Mouse (Mus musculus) bone marrow macrophage, adult 2 months (primary cell): ENCODE measurements around the gene Ackr1.

Experiments
- CTCF ChIP-seq: IDR thresholded peaks from 2 replicates; pipeline ENCODE4 v1.5.1; 2012; ENCODE audit warnings: low read depth, mild to moderate bottlenecking, low read length, moderate library complexity
- POLR2A ChIP-seq: IDR thresholded peaks from 2 replicates; pipeline ENCODE4 v1.6.1; 2012; ENCODE audit warnings: mild to moderate bottlenecking, low read depth, low read length, borderline replicate concordance

DNA sequence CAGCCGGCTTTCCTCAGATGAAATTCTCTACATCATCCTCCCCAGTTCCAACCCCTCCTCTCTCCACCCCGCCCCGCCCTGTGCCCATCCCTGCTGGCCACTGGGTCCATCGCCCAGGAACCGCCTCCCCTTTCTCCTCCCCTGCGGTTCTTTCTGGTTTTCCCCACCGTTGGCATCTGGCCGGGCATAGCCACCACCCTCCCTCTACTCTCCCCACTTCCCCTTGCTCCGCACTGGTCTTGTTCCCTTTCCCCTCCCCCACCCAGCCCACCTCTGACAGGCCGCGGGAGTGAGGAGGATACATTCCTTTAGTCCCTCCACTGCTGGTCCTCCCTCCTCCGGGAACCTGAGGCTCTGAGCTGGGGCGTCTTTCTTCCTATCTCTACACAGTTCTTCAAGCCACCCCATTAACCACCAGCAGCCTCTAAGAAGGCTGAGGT, 32.4 kb upstream of the Ackr1 start:
- TF ChIP-seq CTCF (no peak), POLR2A (no peak)
